Mouse (Mus musculus) MN1 (cell line): ENCODE data around the gene Tmem219.

Experiments used
- DNase-seq: peaks from one replicate; pipeline ENCODE4 v3.0.0-alpha.2; 2016; ENCODE audit warnings: low spot score

Gene Tmem219

GRCm38 (mm10) chr7:126922624-126923060 is at the start of gene Tmem219:
Tmem219 (minus strand) TSS chr7:126922917.
- peak; percentile 84 for DNase-seq

- DNase-seq, result no peak
Observed at GRCm38 (mm10) chr7:126967361-126967760, 44.6 kb upstream of the Tmem219 start.

GRCm38 (mm10) chr7:126965568-126965967 is 42.9 kb upstream of the Tmem219 start:
- DNase-seq, result no peak

DNA sequence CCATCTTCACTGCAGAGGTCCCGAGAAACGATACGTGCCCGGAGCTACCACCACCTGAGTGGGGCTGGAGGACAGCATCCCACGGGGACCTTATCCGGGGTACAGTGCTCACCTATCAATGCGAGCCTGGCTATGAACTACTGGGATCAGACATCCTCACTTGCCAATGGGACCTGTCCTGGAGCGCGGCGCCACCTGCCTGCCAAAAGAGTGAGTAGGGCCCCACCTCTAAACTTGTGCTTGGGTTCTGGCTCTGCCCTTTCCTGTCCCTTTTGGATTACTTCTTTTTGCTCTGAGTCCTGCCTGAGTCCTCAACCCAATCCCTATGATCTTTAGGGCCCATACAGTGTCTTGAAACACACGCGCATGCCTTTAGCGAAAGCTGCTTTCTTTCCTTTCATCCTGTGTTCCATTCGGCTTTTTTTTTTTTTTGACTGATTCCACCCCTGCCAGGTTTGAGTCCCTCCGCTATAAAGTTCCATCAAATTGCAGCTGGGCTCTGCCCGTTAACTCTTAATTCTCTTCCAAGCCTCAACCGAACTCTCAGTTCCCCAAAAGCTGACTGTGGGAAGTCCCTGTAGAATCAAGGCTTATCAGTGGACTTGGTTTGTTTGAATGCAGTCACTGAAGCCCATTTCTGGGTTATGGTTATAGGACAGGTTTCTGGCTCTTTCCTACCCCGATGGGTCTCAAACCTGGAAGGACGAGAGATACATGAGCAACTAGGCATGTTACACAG is 41.0 kb upstream of the Tmem219 start:
- DNase-seq, result no peak

DNA sequence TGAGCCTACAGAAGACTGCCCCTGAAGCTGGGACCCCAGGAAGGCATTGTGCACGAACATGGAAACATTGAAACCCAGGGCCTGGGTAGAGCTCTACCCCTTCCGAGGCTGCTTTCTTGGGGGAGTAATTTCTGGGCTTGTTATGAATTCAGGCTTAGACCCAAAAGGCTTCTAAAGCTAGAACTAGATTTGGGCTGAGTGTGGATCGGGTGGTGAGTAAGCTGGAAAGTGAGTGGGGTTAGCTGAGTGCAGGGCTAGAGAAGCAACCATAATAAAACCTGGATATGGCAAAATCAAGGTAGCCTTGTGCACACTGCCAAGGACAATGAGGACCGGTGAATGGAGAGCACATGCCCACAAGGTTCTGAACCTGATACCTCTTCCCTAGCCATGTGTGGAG is 39.2 kb upstream of the Tmem219 start:
- no peak for DNase-seq

- DNase-seq, result no peak
Observed at GRCm38 (mm10) chr7:126961095-126961494, 38.4 kb upstream of the Tmem219 start.

DNA sequence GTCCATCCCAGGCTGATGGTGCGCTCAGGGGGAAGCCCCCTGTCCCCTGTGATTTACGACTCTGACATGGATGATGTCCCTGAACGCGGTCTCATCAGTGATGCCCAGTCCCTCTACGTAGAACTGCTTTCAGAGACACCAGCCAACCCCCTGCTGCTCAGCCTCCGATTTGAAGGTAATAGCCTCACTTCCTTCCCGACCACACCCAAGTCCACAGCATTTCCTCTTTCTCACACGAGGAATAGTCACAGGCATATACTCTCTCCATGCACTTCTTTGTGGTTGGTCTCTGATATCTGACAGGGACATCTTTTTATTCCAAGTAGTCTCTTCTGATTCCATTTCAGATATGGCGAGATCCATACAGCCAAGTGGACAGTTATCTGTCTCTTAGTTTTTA is 37.1 kb upstream of the Tmem219 start:
- DNase-seq, result no peak

DNA sequence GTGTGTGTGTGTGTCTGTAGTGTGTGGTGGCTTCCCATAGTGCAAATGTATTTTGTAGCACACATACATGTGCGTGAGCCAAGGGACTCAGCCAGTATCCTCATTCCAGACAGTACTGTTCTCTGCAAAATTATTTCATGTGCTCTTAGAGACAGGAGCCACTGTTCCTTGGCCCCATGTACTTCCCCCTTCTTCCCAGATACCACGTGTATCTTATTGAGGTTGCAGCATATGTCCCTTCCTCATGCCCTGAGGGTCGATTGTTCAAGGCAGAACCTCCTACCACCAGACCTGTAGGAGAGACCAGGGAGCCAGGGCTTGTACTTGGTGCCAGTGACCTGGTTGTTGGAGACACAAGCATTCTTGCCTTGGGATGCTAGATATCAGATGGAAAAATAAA is 32.4 kb upstream of the Tmem219 start:
- no peak for DNase-seq

- DNase-seq, result no peak
Observed at GRCm38 (mm10) chr7:126952646-126953045, 29.9 kb upstream of the Tmem219 start.

DNA sequence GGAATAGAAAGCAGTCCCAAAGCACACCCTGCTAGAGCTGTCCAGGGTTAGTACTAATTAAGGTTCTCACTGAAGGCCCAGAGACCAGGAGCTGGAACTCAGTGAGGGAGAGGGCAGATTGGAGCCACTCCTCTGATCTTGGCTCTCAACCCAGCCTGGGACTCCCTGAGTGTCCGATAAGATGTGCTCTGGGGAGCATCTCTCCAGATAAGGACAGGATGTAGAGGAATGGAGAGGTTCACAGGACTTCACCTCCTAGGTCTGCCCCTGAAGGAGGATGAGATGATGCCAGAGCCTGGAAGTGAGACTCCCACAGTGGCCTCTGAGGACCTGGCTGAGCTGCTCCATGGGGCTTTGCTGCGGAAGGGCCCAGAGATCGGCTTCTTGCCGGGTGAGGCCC is 29.0 kb upstream of the Tmem219 start:
- DNase-seq, result peak; percentile 39

DNA sequence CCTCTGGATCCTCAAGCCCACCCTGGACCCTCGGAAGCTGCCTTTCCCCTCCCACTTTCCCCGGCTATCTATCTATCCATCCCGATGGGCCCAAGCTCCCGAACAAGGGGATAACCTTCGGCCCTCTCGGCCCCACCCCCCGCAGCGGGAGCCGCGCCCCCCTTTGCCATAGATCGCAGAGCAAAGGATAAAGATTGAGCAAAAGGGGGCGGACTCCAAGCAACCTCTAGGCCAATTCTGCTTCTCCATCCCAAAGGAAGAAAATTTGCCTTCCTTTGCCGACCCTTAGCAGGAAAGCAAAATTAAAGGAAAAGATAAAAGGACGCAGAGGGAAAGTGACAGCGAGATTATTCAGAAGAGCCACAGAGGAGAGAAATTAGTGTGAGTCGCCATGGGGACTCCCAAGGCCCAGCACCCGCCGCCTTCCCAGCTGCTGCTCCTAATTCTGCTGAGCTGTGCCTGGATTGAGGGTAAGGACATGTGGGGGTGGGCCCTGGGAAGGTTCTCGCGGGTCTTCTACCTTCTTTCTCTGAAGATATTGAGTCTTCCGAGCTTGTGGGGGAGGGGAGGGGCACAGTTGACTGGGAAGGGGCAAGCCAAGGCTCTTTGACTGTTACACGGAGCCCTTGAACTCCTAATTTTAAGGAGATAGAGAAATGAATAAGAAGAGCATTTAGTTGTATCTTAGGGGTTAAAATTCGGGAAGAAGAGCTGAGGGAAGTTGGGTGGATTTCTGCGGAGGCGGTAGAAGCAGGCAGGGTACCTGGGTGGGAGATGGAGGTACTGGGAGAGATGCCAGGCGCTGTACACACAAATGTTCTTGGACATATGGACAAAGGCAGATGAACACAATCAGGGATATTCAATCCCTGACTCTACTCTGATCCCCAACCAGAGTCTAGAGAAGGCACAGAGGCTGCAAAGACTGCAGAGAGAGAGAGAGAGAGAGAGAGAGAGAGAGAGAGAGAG is 28.2 kb upstream of the Tmem219 start:
- DNase-seq, result peak; percentile 75

DNA sequence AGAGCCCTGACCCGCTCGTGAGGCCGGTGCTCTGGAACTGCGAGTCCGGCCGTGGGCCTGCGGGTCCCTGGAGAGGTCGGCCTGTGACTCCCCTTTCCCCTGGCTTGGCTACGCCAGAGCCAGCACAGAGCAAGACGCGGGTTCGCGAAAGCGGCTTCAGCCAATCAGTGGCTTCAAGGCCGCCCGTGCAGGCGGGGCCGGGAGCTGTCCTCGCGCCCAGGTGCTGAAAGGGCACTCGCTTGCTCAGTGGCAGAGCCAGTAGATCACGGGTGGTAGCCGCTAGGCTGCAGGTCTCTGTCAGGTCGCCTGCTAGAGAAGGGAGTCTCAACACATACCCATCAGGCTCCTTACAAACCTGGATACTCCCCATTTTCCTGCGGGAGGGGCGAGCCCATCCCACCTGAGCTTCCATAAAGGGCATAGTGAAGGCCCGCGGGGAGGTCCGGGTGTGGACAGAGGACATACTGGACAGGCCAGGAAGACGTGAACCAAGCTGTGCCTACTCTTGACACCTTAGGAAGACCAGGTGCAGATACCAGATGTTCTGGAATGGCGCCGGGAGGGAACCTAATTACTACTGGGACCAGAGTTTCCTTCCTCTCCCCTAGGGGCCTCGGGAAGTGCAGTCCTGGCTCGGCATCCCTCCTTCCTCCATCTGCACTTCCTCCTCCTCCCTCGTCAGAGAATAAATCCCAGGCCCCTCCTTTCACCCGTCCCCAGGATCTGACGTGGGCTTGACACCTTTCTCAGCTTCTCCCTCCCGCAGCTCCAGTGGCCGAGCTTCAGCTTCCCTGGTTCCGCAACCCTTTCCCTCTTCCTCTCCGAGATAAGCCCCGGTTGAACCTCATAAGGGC is 27.3 kb upstream of the Tmem219 start, which contains the start of gene Sez6l2:
Sez6l2 (plus strand) TSS at position 771 of the 854 bp plus-strand sequence.
- DNase-seq, result peak; percentile 91

- DNase-seq, result no peak
Observed at GRCm38 (mm10) chr7:126949403-126949792, 26.7 kb upstream of the Tmem219 start, which contains the start of gene Asphd1. Asphd1 (minus strand) TSS chr7:126949582.

DNA sequence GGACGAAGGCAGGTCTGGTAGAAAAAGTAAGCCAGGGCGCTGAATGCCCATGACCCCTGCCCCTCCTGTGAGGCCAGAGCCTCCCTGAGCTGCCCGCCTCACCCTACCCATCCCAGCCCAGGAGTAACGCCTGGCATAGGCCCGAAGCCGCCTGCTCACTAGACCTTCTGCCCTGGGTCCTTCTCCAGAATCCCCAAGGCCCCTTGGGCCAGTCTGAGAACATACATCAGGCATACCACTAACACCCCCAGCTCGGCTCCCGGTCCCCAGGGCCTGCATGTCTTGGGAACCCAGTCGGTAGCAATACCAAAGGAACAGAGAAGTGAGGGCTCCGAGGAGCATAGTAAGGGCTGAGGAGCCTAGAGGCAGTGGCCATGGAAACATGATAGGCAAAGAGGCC is 25.9 kb upstream of the Tmem219 start:
- no peak for DNase-seq

GRCm38 (mm10) chr7:126946530-126946929 is 23.8 kb upstream of the Tmem219 start:
- peak; percentile 62 for DNase-seq

- DNase-seq, result no peak
Observed at GRCm38 (mm10) chr7:126941801-126942200, 19.1 kb upstream of the Tmem219 start.

- peak; percentile 58 for DNase-seq
Observed at GRCm38 (mm10) chr7:126941171-126941570, 18.5 kb upstream of the Tmem219 start.

- DNase-seq, result no peak
Observed at GRCm38 (mm10) chr7:126932652-126933051, 9.9 kb upstream of the Tmem219 start.

GRCm38 (mm10) chr7:126929046-126929445 is 6.3 kb upstream of the Tmem219 start:
- no peak for DNase-seq

- peak; percentile 97 for DNase-seq
Observed at GRCm38 (mm10) chr7:126928384-126929037, 5.8 kb upstream of the Tmem219 start, which contains the start of gene Kctd13. Kctd13 (plus strand) TSS chr7:126928879.

GRCm38 (mm10) chr7:126926299-126926698 is 3.6 kb upstream of the Tmem219 start:
- DNase-seq, result peak; percentile 53
